Mouse (Mus musculus): ENCODE data around the gene Nrde2. TPM values are rescaled to one million over a fixed set of nuclear protein-coding genes. Genes with fewer than 3 reads are reported as not detected.
"Not testable (repeated sequence)": the region's sequence is repeated elsewhere in the genome, so short reads cannot be mapped to it uniquely, and the experiment has no call there.

The Nrde2 gene
- total RNA-seq, 2 experiments from 2014 or later: 19.2 to 19.6 TPM

- not testable (repeated sequence) for DNase-seq (ENCODE audit: low spot score in 2 of 2)
- intact Hi-C loops (cut with DNase I): loop anchor here (2.0 to 5.0 kb wide), 2 partner anchors 54 to 387 kb away; no protein-coding TSS in a partner anchor
These were observed 25.5 kb upstream of the Nrde2 start for GRCm38 (mm10) chr12:100184976-100185375.

GRCm38 (mm10) chr12:100183970-100184369 lies 24.5 kb upstream of the Nrde2 start:
- intact Hi-C loops (cut with DNase I): loop anchor here (2.0 kb wide), 1 partner anchor 53 kb away; no protein-coding TSS in a partner anchor
- peak in 1 of 2 experiments; percentile 10 for DNase-seq (ENCODE audit: low spot score in 2 of 2)

- intact Hi-C loops (cut with DNase I): no loop called here
- no peak for DNase-seq (ENCODE audit: low spot score in 2 of 2)
These were observed 23.2 kb upstream of the Nrde2 start for GRCm38 (mm10) chr12:100182676-100183075.

- no peak for DNase-seq (ENCODE audit: low spot score in 2 of 2)
These were observed 21.3 kb upstream of the Nrde2 start for GRCm38 (mm10) chr12:100180802-100181201.

GRCm38 (mm10) chr12:100178898-100179440 lies 19.5 kb upstream of the Nrde2 start:
- intact Hi-C loops (cut with DNase I): loop anchor here (5.0 kb wide), 1 partner anchor 378 kb away; no protein-coding TSS in a partner anchor
- no peak for DNase-seq (ENCODE audit: low spot score in 2 of 2)

More at GRCm38 (mm10) chr12:100180802-100181201, 21.3 kb upstream of the Nrde2 start:
- intact Hi-C loops (cut with DNase I): no loop called here

- intact Hi-C loops (cut with DNase I): loop anchor here (5.0 kb wide), 1 partner anchor 381 kb away; no protein-coding TSS in a partner anchor
- no peak for DNase-seq (ENCODE audit: low spot score in 2 of 2)
These were observed 17.1 kb upstream of the Nrde2 start for GRCm38 (mm10) chr12:100176469-100177056.

GRCm38 (mm10) chr12:100172481-100172880 lies 13.0 kb upstream of the Nrde2 start:
- no peak for DNase-seq (ENCODE audit: low spot score in 2 of 2)
- intact Hi-C loops (cut with DNase I): no loop called here

GRCm38 (mm10) chr12:100167931-100168871 lies 8.7 kb upstream of the Nrde2 start:
- intact Hi-C loops (cut with DNase I): loop anchor here (5.0 to 10.0 kb wide), 3 partner anchors 404 to 747 kb away; no protein-coding TSS in a partner anchor
- DNase-seq (ENCODE audit: low spot score in 2 of 2): peak in 1 of 2 experiments; percentile 16

GRCm38 (mm10) chr12:100167502-100167901 lies 8.0 kb upstream of the Nrde2 start:
- DNase-seq (ENCODE audit: low spot score in 2 of 2): no peak
- intact Hi-C loops (cut with DNase I): loop anchor here (5.0 to 10.0 kb wide), 3 partner anchors 405 to 747 kb away; no protein-coding TSS in a partner anchor

GRCm38 (mm10) chr12:100166939-100167338 lies 7.5 kb upstream of the Nrde2 start:
- intact Hi-C loops (cut with DNase I): loop anchor here (5.0 to 10.0 kb wide), 3 partner anchors 405 to 748 kb away; no protein-coding TSS in a partner anchor
- peak in 1 of 2 experiments; percentile 67 for DNase-seq (ENCODE audit: low spot score in 2 of 2)

- intact Hi-C loops (cut with DNase I): loop anchor here (5.0 to 10.0 kb wide), 3 partner anchors 406 to 749 kb away; no protein-coding TSS in a partner anchor
- peak; percentile 65 to 89 for DNase-seq (ENCODE audit: low spot score in 2 of 2)
These were observed 6.7 kb upstream of the Nrde2 start for GRCm38 (mm10) chr12:100166177-100166576.

- no peak for DNase-seq (ENCODE audit: low spot score in 2 of 2)
- intact Hi-C loops (cut with DNase I): loop anchor here (5.0 to 10.0 kb wide), 3 partner anchors 407 to 750 kb away; no protein-coding TSS in a partner anchor
These were observed 5.6 kb upstream of the Nrde2 start for GRCm38 (mm10) chr12:100164991-100165500.

GRCm38 (mm10) chr12:100152466-100152865 lies 7.0 kb downstream of the Nrde2 start:
- peak in 1 of 2 experiments; percentile 84 for DNase-seq (ENCODE audit: low spot score in 2 of 2)
- intact Hi-C loops (cut with DNase I): no loop called here

- no peak for DNase-seq (ENCODE audit: low spot score in 2 of 2)
- intact Hi-C loops (cut with DNase I): no loop called here
These were observed 15.2 kb downstream of the Nrde2 start for GRCm38 (mm10) chr12:100144269-100144668.

GRCm38 (mm10) chr12:100143737-100144136 lies 15.7 kb downstream of the Nrde2 start:
- no peak for DNase-seq (ENCODE audit: low spot score in 2 of 2)
- intact Hi-C loops (cut with DNase I): no loop called here

- no peak for DNase-seq (ENCODE audit: low spot score in 2 of 2)
- intact Hi-C loops (cut with DNase I): no loop called here
These were observed 16.5 kb downstream of the Nrde2 start for GRCm38 (mm10) chr12:100142848-100143523.

- intact Hi-C loops (cut with DNase I): no loop called here
- DNase-seq (ENCODE audit: low spot score in 2 of 2): no peak
These were observed 24.3 kb downstream of the Nrde2 start for GRCm38 (mm10) chr12:100135117-100135516.

GRCm38 (mm10) chr12:100134395-100134936 lies 25.0 kb downstream of the Nrde2 start:
- DNase-seq (ENCODE audit: low spot score in 2 of 2): no peak
- intact Hi-C loops (cut with DNase I): no loop called here
